Mouse (Mus musculus): ENCODE measurements around the gene Car10. TPM values are rescaled to one million over a fixed set of nuclear protein-coding genes. Genes with fewer than 3 reads are reported as not detected.
A peak's percentile ranks its signal among the peaks of the same experiment; 100 is the strongest.

The Car10 gene
- total RNA-seq, 1 experiment from 2014 or later, result not detected

- no peak for ATAC-seq (replicated peaks; ENCODE audit: low read depth, poor library complexity, severe bottlenecking)
These were observed 451.1 kb downstream of the Car10 start for GRCm38 (mm10) chr11:93548904-93549303.

DNA sequence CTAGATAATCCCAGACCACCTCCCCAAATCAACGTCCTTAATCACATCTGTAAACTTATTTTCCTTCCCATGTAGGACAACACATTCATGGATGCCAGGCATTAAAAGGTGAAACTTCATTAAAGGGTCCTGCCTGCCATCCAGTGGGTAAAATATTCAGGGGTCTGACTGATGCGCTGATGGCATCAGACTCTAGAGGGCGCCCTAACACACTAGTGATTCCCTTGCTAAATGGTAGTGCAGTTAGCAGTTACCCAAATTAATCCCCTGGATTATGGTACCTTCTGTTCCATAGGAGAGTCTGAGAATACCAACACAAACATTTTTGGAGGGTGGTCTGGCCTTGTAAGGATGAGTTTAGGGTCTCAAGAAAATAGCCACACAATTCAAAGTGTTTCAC, 453.1 kb downstream of the Car10 start:
- peak; percentile 90 for ATAC-seq (replicated peaks; ENCODE audit: low read depth, poor library complexity, severe bottlenecking)

GRCm38 (mm10) chr11:93559118-93559517, 461.3 kb downstream of the Car10 start:
- no peak for ATAC-seq (replicated peaks; ENCODE audit: low read depth, poor library complexity, severe bottlenecking)

DNA sequence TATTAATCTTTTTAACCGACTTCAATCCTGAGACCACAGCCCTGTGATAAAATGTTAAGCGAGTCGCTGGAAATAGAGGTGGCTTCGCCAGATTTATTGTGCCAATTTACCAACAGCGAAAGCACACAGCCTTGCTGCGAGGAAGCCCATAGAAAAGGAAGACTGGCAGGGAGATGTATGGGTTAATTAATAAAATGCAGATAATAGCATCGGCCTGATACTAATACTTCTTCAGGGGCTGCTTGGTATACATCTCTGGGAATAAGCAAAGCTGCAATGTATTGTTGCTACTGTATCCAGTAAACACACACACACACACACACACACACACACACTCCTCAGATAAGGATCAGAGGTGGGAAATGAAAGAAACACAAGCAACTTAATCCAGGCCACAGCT, 462.7 kb downstream of the Car10 start:
- no peak for ATAC-seq (replicated peaks; ENCODE audit: low read depth, poor library complexity, severe bottlenecking)

DNA sequence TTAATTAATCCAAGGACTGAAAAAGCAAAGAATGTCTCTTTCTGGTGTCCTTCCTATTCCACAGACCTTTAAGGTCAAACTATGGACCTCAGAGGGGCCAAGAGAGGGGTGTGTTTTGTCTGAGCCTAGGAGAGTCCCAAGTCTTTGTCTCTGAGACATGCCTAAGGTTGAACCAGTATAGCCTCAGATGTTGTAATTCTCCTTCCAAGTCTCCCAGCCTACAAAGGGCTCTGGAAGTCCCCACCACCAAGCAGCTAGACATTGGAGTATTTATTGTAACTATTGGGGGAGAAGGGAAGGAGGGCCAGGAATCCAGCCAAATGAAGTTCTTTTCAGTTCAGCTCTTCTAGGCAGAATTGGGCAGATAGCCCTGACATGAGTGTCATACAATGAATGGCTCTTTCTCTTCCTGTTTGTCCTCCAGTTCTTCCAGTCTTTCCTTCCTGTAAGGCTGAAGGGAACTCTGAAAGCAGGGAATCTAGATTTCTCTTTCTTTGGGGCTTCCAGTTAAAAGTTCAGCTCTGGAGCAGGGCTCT, 464.6 kb downstream of the Car10 start:
- no peak for ATAC-seq (replicated peaks; ENCODE audit: low read depth, poor library complexity, severe bottlenecking)

DNA sequence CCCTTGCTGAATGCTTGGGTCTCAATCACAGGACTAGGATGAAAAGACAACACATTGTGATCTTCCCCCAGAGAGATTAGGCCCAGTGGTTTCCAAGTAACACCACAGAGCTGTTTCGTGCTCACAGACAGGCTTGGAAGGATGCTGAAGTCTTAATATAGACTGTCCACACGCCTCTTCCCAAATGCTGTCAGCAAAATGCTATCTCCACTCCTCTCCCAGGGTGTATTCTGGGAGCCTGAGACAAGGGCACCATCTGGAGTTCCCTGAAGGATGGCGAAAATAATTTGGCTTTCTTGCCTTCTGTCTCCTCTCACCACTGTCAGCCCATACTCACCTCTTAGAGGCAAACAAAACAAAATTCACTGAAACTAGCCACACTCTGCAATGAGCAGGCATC, 467.9 kb downstream of the Car10 start:
- no peak for ATAC-seq (replicated peaks; ENCODE audit: low read depth, poor library complexity, severe bottlenecking)

GRCm38 (mm10) chr11:93571917-93572641, 474.3 kb downstream of the Car10 start:
- ATAC-seq (replicated peaks; ENCODE audit: low read depth, poor library complexity, severe bottlenecking), result no peak

GRCm38 (mm10) chr11:93577441-93577840, 479.6 kb downstream of the Car10 start:
- no peak for ATAC-seq (replicated peaks; ENCODE audit: low read depth, poor library complexity, severe bottlenecking)

DNA sequence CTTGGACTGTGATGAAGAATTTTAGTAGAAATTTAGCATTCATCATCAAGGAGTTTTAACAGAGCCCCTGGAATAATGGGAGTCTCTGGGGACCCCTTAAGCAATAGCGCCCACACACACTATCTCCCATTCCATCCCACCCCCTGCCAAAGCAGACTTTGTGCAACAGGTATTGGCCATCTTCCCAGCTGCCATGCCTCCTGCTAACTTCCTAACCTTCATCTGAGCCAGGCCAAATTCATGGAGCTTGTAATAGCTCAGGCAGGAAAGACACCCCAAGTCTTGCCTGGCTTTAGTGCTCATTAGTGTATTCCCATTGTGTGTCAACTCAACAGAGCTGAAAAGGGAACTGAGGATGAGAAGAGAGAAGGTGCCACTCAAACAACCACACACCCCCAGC, 481.8 kb downstream of the Car10 start:
- no peak for ATAC-seq (replicated peaks; ENCODE audit: low read depth, poor library complexity, severe bottlenecking)

DNA sequence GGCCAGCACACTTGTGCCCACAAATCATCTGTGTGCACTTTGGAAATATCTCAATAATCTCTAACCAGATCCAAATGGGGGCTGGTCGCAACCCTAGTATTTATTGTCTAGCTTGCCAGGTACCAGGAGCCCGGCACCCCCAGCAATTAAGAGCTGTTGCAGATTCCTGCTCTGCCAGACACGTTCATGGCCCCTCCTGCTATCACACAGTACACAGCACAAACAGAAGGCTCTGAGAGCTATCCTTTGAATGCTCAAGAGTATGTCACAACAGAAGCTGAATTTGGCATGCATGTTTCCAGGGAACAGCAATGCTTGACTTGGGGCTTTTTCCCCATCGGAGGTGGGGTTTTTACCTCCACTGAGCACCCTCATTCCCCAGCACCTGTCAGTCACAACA, 483.5 kb downstream of the Car10 start:
- ATAC-seq (replicated peaks; ENCODE audit: low read depth, poor library complexity, severe bottlenecking), result no peak

GRCm38 (mm10) chr11:93587788-93588187, 490.0 kb downstream of the Car10 start:
- ATAC-seq (replicated peaks; ENCODE audit: low read depth, poor library complexity, severe bottlenecking), result no peak

DNA sequence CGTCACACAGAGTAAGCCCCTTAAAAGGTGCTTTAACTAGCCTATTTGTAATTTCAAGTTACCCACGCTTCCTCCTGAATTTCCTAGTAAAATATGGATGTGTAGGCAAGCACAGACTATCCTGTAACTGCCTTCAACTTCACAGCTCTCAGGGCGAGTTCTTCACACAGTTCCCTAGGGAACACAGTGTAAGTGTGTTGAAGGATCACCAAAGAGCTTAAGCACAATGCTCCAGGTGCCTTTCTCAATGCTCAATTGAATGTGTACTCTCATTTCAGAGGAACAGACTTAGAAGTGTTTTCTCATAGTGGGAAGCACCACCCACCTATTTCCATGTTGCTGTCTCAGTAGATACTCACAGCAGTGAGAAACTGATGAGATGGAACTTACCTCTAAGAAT, 492.8 kb downstream of the Car10 start:
- no peak for ATAC-seq (replicated peaks; ENCODE audit: low read depth, poor library complexity, severe bottlenecking)

DNA sequence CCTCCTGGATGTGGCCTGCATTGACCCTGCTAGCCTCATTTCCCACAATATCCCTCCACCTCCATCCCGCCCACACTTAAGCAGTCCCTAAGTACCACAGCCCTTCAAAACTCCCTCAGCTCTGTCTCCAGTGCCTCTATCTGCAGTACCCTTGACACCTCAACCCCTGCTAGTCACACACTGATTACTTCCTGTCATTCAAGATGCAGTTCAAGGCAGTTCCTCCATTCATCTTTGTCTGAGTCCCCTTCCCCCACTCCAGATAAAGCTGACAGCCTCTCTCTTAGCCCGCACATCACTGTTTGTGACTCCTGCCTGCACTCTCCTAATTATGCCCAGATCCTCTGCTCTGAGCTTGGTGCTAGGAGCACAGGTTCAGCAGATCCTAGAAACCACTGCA, 496.2 kb downstream of the Car10 start:
- no peak for ATAC-seq (replicated peaks; ENCODE audit: low read depth, poor library complexity, severe bottlenecking)

DNA sequence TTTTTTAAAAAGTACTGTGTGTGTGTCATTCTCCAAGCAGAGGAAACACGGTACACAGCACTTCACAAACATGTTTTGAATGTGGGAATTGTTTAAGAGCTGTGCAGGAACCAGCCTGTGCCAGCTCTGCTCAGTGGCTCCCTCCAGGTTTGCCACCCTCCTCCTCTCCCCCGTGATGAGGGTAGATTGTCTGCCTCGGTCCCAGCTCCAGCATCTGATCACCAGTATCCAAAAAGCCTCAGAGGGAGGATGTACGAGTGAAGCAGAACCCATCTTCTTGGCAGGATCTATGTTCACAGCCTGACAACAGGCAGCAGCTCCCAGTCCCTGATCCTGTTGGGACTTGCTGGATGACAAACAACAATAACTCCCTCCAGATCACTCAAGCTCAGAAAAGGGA, 500.3 kb downstream of the Car10 start:
- no peak for ATAC-seq (replicated peaks; ENCODE audit: low read depth, poor library complexity, severe bottlenecking)

DNA sequence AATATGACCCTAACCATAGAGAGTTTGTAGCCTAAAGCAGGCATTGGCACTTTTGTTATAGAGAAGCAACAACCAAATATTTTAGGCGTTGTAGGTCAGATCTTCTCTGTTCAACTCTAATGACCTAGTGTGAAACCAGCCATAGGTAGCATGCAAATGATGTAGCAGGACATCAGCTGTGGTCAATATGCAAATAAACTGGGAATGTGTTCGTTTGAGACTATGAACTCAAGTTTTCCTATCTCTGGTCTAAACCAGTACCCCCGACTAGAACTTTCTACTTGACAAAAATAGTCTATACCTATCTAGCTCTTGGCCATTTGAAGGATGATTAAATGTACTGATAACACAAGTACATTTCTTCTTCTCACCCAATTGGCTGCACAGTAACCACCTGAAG, 501.9 kb downstream of the Car10 start:
- ATAC-seq (replicated peaks; ENCODE audit: low read depth, poor library complexity, severe bottlenecking), result no peak

DNA sequence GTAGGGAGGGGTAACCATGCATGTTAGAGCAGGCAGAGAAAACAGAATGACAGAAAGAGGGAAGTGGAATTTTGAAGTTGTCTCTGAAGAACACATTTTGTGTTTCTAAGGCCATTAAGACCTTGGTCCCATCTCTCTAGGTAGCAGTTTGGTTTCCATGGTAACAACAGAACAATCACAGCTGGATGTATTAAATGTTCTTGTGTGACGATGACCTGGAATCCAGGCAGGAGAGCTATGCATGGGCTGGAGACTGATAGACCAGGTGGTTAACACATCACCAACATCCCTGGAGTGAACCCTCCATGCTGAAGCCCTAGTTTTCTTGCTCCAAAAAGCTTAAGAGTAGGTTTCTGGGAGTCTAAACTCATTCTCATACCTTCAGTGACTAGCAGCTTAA, 505.7 kb downstream of the Car10 start:
- ATAC-seq (replicated peaks; ENCODE audit: low read depth, poor library complexity, severe bottlenecking), result no peak

DNA sequence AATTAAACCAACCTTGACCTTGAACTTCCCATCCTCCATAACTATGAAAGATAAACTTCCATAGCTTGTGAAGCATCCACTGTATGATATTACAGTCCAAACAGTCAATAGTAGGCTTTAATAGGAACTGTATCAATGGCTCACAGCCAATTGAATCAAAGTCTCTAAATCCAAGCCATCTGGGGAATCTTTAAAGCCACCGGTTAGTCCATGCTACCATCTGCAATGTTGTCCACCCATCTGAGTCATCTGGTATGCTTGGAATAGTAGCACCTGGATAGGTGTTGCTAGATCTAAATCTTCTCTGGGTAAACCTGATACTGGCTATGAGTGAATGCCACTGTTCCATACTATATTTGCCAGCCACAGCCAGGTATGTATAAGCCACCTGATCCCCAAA, 509.3 kb downstream of the Car10 start:
- ATAC-seq (replicated peaks; ENCODE audit: low read depth, poor library complexity, severe bottlenecking), result no peak

DNA sequence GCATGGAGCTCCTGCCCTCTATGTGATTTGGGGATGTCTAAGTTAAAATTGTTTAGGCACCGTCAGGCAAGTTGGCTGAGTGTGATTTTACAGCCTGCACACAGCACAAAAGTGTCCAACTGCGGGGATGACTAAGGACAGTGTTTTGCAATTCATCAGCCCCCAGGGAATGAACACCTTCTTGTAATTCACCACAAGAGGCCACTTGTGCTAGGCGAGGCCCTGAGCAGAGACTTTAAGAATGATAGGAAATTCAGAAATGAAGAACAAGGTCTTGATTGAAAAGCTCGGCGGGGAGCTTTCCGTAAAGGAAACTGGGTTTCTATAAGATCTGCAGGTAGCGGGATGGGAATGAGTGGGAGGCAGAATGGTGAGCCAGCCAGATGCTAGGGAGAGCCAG, 510.9 kb downstream of the Car10 start:
- ATAC-seq (replicated peaks; ENCODE audit: low read depth, poor library complexity, severe bottlenecking), result no peak

- no peak for ATAC-seq (replicated peaks; ENCODE audit: low read depth, poor library complexity, severe bottlenecking)
These were observed 514.2 kb downstream of the Car10 start for GRCm38 (mm10) chr11:93612071-93612470.

- ATAC-seq (replicated peaks; ENCODE audit: low read depth, poor library complexity, severe bottlenecking), result no peak
These were observed 517.0 kb downstream of the Car10 start for GRCm38 (mm10) chr11:93614851-93615250.

- no peak for ATAC-seq (replicated peaks; ENCODE audit: low read depth, poor library complexity, severe bottlenecking)
These were observed 525.8 kb downstream of the Car10 start for GRCm38 (mm10) chr11:93623605-93624004.

- no peak for ATAC-seq (replicated peaks; ENCODE audit: low read depth, poor library complexity, severe bottlenecking)
These were observed 541.6 kb downstream of the Car10 start for GRCm38 (mm10) chr11:93639410-93639809.

Data from common myeloid progenitor, adult 5-6 weeks (primary cell).